Mouse (Mus musculus): ENCODE results near the gene Radil.
A peak's percentile ranks its signal among the peaks of the same experiment; 100 is the strongest.

The Radil gene

GRCm38 (mm10) chr5:142444791-142445531 is 105.9 kb downstream of the Radil start:
- no peak for DNase-seq (ENCODE audit: low read depth)

GRCm38 (mm10) chr5:142443994-142444393 is 106.9 kb downstream of the Radil start:
- no peak for DNase-seq (ENCODE audit: low read depth)

- no peak for DNase-seq (ENCODE audit: low read depth)
Observed at GRCm38 (mm10) chr5:142443514-142443913, 107.4 kb downstream of the Radil start.

DNA sequence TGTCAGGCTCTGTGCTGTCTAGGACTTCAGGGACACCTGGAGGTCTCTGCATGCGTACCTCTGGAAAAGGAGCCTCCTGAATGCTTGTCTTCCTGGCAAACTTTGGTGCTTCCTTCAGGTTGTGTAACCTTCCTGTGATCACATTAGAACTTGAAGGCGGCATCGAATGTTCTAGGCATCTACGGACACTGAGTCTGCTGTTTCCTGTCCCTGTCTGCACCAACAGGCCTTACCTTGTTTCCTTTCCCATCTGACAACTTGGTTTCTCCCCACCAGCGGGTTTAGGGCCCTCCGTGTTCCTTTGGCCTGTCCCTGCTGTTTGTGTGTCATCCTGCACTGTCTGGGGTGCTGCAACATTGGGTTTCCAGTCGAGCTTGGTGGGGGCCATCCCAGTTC is 108.9 kb downstream of the Radil start:
- no peak for DNase-seq (ENCODE audit: low read depth)

DNA sequence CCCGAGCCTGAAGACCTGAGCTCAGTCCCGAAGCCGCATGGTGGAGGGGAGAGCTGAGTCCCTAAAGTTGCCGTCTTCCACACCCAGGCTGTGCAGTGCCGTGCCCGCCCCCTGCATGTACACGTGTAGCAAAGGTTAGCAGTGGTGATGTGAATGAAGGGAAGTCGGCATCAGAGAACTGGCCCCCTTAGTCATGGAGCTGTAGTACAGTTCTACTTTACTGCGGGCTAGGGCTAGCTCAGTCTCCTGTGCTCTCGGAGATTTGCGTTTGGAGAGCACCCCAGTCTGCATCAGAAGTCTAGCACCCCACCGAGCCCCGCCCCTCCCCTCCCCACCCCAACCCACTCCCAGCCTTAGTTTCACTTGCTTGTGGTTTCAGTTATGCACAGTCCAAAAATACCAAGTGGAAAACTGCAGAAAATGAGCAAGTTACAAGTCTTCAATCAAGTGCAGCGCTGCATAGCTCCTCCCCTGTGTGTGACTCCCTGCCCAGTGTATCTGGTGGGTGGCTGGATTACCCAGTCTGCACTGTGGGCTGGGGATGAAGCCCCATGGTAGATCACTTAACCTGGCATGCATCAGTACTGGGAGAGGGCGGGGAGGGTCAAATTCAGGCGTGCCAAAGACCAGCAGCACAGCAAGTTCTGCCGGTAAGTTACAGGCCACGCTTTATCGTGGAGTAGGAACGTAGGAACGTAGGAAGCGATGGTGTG is 109.4 kb downstream of the Radil start:
- no peak for DNase-seq (ENCODE audit: low read depth)

DNA sequence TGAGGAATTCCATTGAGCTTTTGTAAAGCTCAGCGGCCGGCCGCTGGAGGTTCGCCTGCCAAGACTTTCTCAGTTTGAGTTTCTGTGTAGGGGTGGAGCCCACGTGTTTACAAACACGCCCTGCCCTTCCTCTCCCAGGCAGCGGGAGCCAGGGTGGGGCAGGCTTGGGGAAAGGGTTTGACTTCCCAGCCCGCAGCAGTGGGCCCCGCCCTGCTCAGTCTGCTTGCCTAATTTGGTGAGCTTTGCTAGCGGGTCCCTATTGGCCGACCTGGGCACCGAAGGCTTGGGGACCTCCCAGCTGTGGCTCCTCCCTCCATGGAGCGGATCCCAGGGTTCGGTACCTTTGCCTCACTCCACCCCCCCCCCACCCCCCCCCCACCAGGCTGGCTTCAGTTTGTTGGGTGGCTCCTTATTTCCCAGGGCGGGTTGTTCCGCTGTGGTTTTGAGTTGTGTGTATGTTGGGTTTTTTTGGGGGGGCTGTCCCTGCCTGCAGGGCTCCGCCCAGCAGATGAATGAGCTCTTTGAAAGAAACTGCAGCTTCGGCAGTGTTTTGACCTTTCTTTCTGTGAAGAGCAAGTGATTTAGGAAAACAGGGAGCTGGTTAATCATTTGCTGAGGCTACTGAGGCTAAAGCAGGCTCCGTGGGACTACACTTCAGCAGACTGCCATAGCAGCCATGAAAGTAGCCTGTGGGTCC is 110.3 kb downstream of the Radil start:
- peak; percentile 93 for DNase-seq (ENCODE audit: low read depth)

DNA sequence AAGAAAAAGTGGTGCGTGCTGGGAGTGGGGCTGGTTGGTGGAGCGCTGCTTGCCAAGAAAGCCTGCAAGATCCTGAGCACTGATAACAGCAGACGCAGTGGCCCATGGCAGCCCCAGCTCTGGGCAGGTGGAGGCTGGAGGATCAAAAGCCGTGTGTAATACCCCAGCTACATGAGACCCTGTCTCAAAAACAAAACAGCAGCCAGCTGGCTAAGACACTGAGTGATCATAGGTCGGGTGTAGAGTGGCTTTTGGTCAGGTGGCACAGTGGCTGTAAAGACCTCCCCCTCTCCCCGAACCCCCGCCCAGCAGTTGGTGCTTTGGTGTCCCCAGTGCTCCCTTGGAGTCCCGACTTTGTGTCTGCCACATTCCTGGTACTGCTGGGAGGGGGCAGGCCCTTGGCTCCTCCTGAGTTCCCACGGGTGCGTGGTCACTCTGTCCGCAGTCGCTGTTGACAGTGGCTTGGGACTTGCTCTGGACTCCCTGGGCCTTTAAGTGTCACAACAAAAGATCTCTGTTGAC is 110.9 kb downstream of the Radil start:
- DNase-seq (ENCODE audit: low read depth), result no peak

- no peak for DNase-seq (ENCODE audit: low read depth)
Observed at GRCm38 (mm10) chr5:142438380-142438938, 112.4 kb downstream of the Radil start.

GRCm38 (mm10) chr5:142435736-142436135 is 115.2 kb downstream of the Radil start:
- DNase-seq (ENCODE audit: low read depth), result no peak
